Mouse (Mus musculus): ENCODE measurements around the gene Tsga10ip.
"Not testable (repeated sequence)": the region's sequence is repeated elsewhere in the genome, so short reads cannot be mapped to it uniquely, and the experiment has no call there.

Tsga10ip gene

DNA sequence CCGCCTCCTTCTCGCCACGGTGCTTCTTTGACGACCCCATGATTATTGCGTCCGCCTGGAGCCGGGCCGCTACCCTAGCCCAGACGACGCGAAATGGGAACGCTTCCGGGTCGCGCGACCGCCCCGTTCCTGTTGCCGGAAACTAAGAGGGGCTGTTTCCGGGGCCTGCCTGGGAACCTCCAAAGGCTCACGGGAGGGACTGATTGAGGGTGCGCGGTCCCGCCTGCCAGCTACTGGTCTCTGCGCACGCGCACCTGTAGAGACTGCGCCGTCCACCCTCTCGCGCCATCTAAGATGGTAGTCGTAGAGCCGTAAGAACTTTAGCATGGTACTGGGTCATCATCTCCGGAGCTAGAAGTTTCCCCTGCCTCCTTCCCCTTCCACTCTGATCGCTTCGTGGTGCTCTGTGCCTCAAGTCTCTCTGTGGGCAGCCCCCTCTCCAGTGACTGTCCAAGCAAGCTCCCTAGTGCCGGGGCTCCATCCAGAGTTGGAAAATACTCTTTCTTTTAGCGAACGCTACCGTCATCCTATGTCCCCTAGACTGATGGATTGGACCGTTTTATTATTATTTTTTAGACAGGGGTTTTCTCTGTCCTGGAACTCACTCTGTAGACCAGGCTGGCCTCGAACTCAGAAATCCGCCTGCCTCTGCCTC, 13.6 kb downstream of the Tsga10ip start, which contains the start of gene Sart1:
Gene Sart1, minus strand, starts transcription at position 116 of the 655 bp plus-strand sequence.
- DNase-seq: peak; percentile 93 to 94

DNA sequence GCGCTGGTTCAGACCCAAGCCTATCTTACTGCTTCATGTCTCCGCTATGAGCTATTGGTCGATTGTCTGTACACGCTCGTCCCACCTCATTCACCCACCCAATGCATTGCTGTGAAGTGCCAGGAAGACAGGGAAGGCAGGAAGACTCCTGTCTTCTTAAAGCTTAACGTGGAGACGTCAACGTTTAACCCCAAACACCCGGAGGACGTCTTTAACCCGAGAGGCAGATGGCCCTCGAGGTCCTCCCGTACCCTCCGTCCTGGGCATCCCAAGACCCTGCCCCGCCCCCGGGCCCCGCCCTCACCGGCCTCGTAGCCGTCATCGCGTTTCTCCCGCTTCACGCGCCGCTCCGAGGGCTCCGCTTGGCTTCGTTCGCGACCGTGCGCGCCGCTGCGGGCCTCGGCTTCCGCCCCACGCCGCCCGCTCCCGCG, 14.3 kb downstream of the Tsga10ip start:
- DNase-seq: no peak

DNA sequence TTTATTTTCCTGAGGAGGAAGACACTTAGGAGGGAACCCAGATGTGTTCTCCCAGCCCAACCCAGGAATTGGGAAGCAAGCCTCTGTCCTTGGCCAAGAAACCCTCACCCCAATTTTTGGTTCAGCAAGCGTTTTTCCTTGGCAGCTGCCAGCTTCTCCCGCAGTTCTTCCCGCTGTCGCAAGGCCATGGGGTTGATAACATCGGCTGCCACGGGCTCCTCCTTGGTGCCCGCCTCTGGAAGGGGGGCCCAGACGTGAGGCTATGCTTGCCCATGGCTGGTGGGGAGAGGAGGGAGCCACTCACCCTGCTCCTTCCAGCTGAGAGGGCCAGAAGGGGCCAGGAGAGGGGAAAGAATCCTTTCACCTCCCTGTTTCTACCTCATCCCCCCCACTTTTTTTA, 17.6 kb downstream of the Tsga10ip start:
- DNase-seq: no peak

DNA sequence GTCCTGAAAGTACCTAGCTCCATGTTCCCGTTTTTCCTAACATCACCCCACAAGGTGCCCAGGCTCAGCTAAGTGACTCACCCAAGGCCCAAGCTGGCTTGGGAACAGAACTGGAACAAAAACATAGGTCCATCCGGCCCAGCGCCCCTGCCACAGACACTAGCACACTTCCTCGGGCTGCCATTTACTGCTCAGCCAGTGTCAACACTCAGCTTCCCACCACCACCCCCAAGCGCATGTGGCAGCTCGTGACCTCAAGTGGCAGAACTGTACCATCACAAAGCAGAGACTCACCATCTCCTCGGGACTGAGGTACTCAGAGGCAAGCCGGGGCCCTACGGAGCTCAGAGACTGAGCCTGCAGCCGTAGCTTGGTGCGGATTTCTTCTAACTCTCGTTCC, 19.0 kb downstream of the Tsga10ip start:
- DNase-seq: no peak

DNA sequence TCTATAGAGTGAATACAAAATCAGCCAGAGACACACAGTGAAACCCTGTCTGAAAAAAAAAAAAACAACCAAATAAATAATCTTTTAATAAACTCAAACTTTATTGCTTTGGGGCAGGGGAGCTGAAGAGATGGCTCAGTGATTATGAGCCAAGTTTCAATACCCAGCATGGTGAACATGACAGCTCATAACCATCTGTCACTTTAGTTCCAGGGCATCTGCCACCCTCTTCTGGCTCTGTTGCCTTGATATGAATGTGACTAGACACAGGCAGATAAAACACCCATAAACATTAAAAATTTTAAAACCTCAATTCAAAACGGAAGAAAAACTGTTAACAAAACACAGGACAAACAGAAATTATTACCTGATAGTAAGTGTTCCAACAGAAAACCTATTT, 24.9 kb downstream of the Tsga10ip start:
- DNase-seq: no peak

DNA sequence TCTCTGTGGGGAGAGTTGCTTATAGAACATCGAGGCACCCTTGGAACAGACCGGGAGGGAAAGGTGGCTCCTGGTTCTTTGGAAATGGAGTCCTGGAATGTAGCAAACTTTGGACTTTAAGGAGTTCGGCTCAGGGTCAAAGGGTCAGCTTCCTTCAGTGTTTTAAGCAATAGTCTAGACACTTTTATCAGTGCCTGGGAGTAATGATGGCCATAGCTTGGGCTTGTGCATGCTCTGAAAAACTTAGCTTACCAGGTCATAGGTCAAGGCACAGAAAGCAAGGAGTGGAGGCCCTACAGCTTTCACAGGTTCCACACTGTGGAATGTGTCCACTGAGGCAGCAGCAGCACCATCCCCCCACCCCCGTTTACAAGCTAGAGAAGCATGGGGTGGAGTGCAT, 27.6 kb downstream of the Tsga10ip start:
- DNase-seq: no peak

DNA sequence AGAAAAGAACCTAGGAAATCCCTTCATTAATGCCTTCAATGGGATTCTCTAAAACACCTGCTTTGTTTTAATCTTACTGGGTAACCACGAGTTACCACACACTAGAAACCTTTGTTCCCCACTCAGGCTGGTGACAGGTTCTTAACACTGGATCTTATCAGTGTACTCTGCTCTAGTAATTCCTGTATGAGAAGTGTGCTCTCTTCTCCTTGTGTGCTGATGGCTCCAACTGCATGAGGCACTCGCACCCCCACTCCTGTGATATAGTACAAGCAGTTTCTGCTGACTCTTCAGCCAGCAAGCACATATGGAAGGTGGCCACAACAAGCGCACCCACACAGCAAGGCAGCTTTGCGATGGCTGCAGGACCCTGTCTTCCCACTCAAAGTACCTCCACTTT, 28.1 kb downstream of the Tsga10ip start:
- DNase-seq: no peak

DNA sequence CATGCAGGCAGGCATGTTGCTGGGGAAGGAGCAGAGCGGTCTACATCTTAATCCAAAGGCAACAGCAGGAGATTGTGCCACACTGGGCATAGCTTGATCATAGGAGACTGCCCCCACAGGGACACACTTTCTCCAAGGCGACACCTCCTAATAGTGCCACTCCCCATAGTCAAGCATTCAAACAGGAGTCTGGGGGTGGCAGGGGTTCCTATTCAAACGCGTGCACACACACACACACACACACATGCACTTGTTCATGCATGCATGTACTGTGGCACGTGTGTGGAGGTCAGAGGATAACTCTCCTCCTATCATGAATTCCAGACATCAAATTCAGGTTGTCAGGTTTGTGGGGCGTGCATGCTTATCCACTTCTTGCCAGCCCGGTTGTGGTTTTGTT, 29.6 kb downstream of the Tsga10ip start:
- DNase-seq: no peak

DNA sequence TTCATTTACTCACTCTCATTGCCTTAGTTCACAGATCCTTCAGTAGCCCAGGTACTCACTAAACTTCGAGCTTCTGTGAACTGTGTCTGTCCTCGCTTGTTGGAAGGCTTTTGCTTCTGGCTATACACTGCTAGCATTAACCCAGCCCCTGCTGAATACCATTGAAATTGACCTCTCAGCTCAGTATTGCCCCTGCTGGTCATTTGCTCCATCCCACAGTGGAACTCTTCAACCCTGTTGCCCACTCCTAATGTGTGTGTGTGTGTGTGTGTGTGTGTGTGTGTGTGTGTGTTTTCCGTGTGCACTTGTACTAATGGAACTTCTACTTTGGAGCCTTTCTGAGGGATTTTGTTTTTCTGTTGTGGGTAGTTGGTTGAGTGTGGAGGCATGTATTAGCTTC, 31.4 kb downstream of the Tsga10ip start:
- no peak for DNase-seq

DNA sequence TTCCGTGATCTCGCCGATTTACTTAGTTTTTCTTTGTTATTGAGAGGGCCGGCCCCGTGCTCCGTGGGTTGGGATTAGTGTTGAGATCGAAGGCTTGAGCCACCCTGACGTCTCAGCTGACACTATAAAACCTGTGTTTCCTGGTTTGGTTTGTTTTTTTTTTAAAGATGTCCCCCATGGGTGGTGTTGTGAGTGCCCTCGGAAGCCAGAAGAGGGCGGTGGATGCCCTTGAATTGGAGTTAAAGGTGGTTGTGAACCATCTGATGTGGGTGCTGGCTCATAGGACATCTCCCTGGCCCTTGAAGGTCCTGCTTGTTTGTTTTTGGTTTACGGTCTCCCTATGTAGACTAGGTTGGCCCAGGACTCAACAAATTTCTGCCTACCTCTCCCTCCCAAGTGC, 34.9 kb downstream of the Tsga10ip start:
- no peak for DNase-seq

DNA sequence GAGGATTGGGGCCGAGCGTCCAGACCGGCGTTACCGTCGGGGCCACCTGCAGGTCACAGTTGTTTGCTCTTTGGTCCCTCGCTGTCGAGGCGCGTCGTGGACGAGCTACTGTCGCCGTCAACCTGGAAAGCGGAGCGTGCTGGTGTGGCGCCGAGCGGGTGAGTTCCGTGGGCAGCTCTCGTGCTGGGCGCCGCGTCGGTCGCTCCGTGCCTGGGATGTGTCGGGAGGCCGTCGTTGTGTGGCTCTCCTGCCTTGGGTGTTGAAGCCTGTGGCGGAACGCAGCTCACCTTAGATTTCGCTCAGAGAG, 35.3 kb downstream of the Tsga10ip start, which contains the start of gene Banf1:
Gene Banf1, minus strand, starts transcription at position 116 of the 307 bp plus-strand sequence.
- DNase-seq: no peak

DNA sequence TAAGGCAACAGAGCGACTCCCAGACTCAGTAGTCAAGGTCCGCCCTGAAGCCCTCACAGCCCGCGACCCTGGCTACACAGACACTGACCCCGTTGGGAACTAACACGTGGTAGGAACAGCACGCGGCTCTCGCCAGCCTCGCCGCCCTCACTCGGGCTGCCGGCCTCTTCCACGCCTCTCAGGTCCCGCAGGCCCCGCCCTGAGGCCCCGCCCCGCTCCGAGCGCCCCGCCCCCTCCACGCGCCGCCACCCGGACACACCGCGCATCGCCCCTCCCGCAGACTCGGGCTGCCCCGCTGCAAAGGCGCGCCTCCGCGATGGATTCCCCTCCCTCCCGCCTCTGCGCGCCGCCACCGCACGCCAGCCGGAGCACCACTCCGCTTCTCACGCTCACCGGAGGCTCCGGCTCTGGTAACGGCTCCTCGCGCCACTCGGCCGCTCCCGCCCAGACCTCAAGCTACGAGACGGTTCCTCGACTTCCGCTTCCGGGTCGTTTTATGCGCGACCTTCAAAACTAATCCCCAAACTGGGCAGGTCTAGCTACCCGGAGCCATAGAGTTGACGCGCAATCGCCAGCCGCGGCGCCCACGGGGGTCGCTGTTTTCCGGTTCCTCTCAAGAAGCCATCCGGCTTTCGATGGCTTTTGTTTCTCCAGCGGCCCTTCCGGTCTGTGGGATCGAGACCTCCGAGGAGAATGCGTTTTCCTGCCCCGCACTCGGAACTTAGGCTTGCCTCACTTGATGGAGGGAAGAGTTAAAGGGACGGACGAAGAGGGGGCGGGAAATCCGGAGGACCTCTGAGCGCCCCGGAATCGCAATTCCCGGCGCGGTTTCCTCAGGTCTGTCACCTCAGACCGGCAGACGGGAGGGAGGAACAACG, 35.9 kb downstream of the Tsga10ip start, which contains the start of gene Eif1ad:
Gene Eif1ad, plus strand, starts transcription at position 567 of the 878 bp plus-strand sequence.
- peak; percentile 83 to 88 for DNase-seq

DNA sequence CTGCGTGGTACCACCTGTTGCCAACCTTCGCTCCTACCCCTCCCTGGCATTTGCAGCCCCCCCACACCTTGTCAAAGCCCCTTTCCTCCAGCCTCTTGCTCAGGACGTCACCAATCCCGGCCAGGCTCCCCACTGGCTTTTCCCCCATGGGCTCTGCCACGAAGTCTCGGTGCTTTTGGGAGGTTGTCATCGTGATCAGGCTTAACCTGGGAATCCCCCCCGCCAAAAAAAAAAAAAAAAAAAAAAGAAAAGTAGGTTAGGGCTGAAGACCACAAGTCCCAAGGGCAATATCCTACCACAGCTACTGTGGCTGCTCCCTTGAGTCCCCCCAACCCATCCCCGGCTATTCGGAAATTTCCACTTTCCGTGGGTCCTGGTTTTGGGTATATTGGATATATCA, 36.6 kb downstream of the Tsga10ip start:
- DNase-seq: no peak

DNA sequence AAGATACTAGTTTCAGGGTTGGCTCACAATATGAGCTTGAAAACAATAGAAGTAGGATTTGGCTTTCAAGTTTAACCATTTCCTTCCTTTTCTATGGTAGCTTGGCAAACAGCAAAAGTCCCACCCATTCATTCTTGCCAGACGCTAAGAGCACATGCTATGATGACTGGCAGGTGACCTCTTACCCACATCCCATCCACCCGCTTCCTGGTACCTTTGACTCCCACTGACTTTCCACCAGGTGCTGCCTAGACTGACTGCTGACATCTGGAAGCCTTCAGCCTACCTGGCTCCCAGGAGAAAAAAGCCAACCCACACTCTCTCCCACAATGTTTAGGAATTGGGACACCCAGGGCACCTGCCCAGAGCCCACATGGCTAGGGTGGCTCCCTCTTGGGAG, 38.2 kb downstream of the Tsga10ip start:
- DNase-seq: no peak

DNA sequence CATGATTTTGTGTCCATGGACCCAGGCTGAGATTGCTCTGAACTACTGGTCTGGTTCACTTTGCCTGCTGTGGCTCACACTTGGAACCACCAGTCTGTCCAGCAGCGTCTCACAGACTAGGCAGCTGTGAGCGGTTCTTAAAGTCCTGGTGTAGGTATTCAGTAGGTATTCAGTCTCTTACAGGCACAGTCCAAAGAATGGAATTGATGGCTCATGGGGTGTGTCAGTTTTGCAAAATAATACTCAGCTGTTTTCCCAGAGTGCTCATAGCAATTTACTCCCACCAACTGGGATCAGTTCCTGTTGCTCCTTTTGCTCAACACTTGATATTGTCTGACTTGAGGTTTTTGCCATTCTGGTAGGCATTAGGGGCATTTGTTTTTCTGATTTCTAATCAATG, 40.1 kb downstream of the Tsga10ip start:
- no peak for DNase-seq

DNA sequence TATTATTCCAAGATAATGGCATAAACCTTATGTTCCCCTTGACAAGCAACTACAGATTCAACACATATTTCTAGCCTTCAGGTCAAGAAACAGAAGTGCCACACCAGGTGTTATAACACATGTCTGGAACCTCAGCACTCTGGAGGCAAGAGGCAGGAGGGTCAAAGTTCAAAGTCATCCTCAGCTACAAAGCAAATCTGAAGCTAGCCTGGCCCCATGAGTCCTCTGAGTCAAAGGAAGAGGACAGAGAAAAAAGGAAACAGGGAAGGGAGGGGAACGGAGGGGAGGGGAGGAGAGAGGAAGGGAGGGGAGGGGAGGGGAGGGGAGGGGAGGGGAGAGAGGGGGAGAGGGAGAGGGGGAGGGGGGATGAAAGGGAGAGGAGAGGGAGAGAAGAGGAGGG, 46.2 kb downstream of the Tsga10ip start:
- DNase-seq: no peak

DNA sequence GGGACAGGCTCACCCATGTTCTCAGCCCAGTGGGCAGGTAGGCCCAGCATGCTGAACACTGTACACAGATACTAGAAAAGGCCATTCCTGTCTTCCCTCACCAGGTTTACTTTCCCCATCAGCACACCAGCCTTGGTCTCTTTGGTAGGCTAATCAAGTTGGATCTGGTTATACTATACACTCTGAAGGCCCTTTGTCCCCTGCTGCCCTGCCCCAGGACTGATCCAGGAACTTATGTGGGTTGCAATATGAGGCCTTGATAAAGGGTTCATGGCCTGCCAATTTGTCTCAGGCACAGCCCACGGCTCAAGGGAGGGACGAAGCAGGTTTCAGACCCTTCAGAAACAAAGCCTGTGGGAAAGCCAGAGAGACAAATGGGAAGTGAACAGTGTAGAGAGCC, 48.7 kb downstream of the Tsga10ip start:
- DNase-seq: no peak

DNA sequence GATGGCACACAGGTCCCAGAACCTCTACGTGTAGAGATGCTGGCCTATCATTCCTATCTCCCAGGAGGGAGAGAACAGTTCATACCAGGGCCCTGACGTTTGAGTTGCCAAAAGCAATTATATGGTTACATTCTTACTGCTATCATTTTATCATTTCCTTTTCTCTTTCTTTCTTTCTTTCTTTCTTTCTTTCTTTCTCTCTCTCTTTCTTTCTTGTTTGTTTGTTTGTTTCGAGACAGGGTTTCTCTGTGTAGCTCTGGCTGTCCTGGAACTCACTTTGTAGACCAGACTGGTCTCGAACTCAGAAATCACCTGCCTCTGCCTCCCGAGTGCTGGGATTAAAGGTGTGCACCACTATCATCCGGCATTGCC, 52.8 kb downstream of the Tsga10ip start, which contains the start of gene Cst6:
Gene Cst6, minus strand, starts transcription at position 73 of the 372 bp plus-strand sequence.
- DNase-seq: not testable (repeated sequence)

DNA sequence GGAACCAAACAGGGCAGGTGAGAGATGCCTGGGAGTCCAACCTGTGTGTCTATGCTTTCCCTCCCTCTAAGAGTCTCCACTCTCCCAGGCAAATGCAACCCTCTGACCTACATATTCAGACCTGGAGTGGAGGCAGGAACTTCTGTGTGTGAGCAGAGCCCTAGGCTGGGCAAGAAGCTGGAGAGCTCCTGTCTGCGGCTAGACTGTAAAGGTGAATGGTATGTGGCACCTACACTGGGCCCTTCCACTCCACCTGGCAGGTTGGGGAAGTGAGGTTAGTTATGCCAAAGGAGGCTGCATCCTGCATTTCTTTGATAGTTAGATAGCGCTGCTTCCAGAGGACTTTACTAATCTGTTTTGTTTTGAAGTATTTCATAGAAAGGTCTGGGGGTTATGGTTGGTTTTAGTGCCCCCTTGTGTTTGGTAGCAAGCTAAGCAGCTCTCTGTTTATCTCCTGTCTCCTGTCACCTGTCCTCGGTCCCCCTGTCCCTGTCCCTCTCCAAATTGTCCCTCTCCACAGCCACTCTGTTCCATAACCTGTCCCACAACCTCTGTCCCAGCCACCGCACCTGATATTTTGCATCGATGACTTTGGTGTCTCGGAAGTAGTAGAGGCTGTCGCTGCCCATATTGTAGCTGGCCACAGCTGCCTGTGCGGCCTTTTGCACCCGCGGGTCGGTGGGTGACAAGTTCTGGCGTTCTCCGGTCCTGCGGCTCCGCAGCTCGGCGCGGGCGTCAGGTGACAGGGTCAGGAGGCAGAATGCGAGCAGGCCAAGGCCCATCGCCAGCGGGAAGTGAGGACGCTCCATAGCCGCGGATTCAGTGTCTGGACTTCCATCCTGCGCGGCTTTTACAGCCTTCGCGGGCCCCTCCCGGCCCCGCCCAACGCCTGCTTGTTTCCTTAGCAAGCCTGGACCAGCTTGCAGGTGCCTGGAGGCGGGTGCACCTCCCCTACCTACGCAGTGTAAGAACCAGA, 53.5 kb downstream of the Tsga10ip start:
- DNase-seq: no peak

DNA sequence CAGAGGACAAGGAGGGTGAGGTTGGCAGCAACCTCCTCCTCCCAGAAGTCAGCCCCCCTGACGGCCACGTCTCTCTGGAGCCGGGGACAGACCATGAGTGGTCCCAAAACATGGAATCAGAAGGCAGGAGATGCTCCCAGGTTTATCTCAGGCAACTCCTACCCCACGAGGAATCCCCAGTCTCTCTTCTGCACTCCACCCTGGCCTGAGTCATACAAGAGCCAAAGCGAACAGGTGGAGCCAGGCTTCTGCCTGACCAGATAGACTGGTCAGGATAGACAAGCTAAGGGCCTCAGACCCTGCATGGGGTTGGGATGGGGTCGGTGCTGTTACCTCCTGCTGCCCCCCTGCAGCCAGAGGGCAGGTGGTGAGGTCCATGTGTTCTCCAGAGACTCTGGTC, 54.3 kb downstream of the Tsga10ip start:
- no peak for DNase-seq

DNA sequence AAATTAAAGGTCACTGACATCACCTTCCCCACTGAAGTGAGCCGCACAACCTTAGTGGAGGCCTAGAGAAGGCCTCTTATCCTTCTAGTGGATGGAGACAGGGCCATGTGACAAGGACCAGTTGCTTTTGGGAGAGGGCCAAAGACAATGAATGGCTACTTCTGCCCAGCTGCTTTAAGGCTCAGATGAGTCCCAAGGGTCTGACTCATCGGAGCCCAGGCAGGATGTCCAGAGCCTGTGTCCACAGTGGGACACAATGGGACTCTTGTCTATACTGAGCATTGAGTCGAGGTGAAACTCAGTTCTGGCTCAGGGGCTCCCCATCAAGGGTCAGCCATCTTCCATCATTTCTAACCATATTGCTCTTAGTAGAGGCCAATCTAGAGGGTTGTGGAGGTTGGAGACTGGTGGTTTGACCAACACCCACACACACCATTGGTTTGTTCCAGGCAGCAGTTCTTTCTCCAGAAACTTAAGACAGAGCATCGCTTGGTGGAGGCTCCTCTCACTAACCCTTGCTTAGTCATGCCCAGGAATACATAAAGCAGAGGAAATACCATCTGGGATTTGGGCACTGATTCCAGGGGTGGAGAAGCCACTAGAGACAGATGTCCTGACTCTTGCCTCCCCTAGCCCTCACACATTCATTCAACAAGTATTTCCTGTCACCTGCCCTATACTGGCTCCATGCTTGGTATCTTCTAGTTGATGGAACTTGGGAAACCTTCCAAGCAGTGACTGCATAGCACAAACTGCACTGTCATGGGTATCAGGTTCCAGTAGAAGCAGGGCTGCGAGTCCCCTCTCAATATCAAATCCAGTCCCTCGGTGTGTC, 56.8 kb downstream of the Tsga10ip start:
- DNase-seq: no peak

DNA sequence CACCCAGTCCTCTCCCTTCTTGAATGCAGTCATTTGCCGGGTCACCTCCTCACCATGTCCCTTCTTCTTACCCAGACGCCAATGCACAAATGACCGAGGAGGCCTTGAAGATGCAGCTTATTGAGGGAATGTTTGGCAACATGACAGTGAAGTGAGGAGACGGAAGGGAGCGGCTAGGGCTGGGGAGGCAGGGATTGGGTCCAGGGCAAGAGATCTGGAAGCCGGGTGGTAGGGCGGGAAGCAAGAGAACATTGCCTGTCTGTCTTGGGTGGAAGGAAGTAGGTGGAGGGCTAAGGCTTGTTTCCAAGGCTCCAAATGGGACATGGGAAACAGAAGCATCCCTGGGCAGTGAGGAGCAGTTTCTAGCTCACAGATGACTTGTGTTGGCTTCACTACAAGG, 61.0 kb downstream of the Tsga10ip start:
- no peak for DNase-seq

Data from thymus, adult 18-20 months (tissue).